Mouse (Mus musculus) lung, embryonic 14.5 days (tissue): Measurements from ENCODE around the gene Sgms1. TPM values are rescaled to one million over a fixed set of nuclear protein-coding genes. Genes with fewer than 3 reads are reported as not detected.

Source experiments
- ATAC-seq: fragments of 200-750 bp; cut with Nextera tagmentation; 2 replicates; pipeline ENCODE4 v1.8.0; 2017; ENCODE audit warnings: mild to moderate bottlenecking, moderate TSS enrichment, moderate library complexity; ENCODE audit not compliant: insufficient read depth
- DNase-seq: peaks from one replicate; pipeline ENCODE4 v3.0.0-alpha.2; 2015
- H3K27ac ChIP-seq: fragments of 300-500 bp; sonication (generic); 2 replicates; pipeline ENCODE4 v1.5.1; 2014; ENCODE audit warnings: low read depth, mild to moderate bottlenecking, moderate library complexity
- H3K27me3 ChIP-seq: fragments of 300-500 bp; sonication (generic); 2 replicates; pipeline ENCODE4 v1.6.1; 2014; ENCODE audit warnings: low read length, control low read depth; ENCODE audit not compliant: insufficient read depth
- H3K36me3 ChIP-seq: fragments of 300-500 bp; sonication (generic); 2 replicates; pipeline ENCODE4 v1.6.1; 2014; ENCODE audit warnings: control low read depth; ENCODE audit not compliant: insufficient read depth
- H3K4me1 ChIP-seq: fragments of 300-500 bp; sonication (generic); 2 replicates; pipeline ENCODE4 v1.6.1; 2014; ENCODE audit warnings: antibody characterized with exemption, control low read depth; ENCODE audit not compliant: insufficient read depth
- H3K4me2 ChIP-seq: fragments of 300-500 bp; sonication (generic); 2 replicates; pipeline ENCODE4 v1.6.1; 2014; ENCODE audit warnings: mild to moderate bottlenecking
- H3K4me3 ChIP-seq: fragments of 300-500 bp; sonication (generic); 2 replicates; pipeline ENCODE4 v1.5.1; 2014; ENCODE audit warnings: low read depth, low read length
- H3K9ac ChIP-seq: fragments of 300-500 bp; sonication (generic); 2 replicates; pipeline ENCODE4 v1.6.1; 2014
- H3K9me3 ChIP-seq: fragments of 300-500 bp; sonication (generic); 2 replicates; pipeline ENCODE4 v1.6.1; 2016; ENCODE audit warnings: low read depth, low read length, control low read depth
- CTCF ChIP-seq: IDR thresholded peaks from 2 replicates; pipeline ENCODE4 v1.5.1; 2016; ENCODE audit warnings: antibody characterized with exemption, low read depth
- WGBS: fragments of 180-500 bp; shearing (Covaris S2); extraction: QIAGEN DNeasy Blood & Tissue Kit; methylation state at CpG from one replicate; pipeline ENCODE4 v1.1.7; 2014; 5-methylcytosine and 5-hydroxymethylcytosine counted together
- polyA plus RNA-seq: library from polyadenylated mRNA; unstranded; fragments of >200 nt; fragmentation: Nextera tagmentation; extraction: Ambion mirVana; gene quantifications from 2 replicates; pipeline ENCODE4 v1.2.1, GENCODE M21; 2014

Gene Sgms1
- polyA plus RNA-seq, 1 experiment from 2014 or later, result 50.2 TPM

DNA sequence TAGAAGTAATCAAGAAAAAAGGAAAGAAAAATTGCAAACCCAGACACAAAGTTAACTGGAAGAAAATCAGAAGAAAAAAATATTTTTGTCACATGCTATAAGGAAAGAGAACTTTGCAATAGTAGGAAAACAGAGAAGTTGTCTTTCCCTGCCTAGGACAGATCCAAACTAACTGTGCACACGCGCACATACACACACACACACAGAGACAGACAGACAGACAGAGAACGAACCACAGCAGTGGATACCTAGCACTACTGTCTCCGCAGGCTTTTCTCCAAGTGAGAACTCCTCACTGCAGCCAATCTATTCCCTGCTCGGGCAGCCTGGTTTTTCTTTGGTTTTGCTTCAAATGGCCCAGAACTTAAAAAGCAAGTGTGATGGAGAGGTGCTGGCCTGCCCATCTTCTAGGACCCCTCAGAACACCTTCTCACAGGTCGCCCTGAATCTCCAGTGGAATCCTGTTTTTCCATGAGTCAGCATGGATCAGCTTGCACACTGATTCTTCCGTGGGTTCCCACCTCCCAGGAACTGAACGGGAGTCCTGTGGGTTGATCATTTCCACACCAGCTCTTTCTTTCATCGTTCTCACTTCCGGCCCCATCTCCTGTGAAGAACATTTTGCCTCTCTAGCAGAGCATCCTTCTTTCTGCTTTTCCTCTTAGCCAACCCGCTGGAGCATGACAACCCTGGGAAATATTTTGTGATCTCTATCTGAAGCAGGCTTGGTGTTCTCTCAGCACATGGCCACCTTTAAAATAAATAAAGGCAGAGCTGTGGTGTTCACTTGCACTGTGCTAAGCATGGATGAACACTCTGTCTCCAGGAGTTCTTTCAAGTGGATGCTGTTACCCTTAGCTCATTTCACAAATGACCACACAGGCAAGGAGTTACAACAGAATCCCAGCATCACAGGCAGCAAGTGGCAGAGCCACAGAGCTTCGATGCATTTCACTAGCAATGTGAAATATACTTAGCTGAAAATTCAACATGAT is 96.4 kb downstream of the Sgms1 start:
- H3K36me3 ChIP-seq, result no peaks in the 10 kb centered on the region
- peak overlapping the region; percentile 8; the same call in 1 of the 2 replicates for H3K4me2 ChIP-seq
- no peak overlapping the region for H3K4me3 ChIP-seq
- no peak for TF ChIP-seq CTCF
- WGBS, result 72% methylated on average over 12 of the region's 12 CpGs
- H3K9ac ChIP-seq, result no peak overlapping the region
- DNase-seq, result no peak
- H3K27me3 ChIP-seq, result no peaks in the 10 kb centered on the region
- no peaks in the 10 kb centered on the region for H3K9me3 ChIP-seq
- H3K4me1 ChIP-seq, result peaks cover 7% of the 10 kb centered on the region
- H3K27ac ChIP-seq, result peak overlapping the region; percentile 68
- ATAC-seq, result no peak

DNA sequence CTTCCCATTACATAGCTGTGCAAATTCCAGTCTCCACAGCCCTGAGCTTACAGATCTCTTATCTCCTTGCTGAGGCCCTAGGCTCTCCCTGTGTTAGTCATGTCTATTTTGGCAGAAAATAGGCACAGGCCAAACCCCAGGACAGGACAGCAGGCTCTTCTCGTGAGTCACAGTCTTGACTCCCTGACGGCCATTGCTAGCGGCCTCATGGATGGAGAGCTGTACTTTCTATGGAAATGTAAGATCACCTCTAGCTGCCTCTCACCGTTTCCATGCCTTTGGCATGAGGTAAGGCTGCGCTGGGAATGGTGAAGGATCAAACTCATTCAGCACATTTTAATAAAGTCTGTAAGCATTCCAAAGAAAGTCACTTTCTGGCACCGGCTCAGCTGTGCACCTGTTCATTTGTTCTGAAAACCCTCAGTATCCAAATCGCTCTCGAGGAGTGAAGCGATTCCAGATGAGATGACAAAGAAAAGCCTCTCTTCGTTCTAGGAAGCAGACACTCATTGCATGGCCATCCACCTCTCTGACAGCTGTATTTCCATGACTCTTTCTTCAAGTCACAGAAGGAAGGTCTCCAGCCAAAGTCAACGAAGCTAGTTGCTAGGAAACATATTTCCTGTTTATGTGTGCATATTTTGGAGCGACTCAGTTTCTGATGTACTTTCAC is 97.3 kb downstream of the Sgms1 start:
- H3K4me2 ChIP-seq, result peak overlapping the region; percentile 8; the same call in 1 of the 2 replicates
- no peak for TF ChIP-seq CTCF
- DNase-seq (peak; percentile 78), ATAC-seq (peak; percentile 75)
- peaks cover 7% of the 10 kb centered on the region for H3K4me1 ChIP-seq
- no peaks in the 10 kb centered on the region for H3K36me3 ChIP-seq
- H3K9ac ChIP-seq, result no peak overlapping the region
- H3K27me3 ChIP-seq, result no peaks in the 10 kb centered on the region
- H3K9me3 ChIP-seq, result no peaks in the 10 kb centered on the region
- H3K27ac ChIP-seq, result peak overlapping the region; percentile 1; the same call in 1 of the 2 replicates
- no peak overlapping the region for H3K4me3 ChIP-seq
- WGBS, result 38% methylated on average over 12 of the region's 12 CpGs

DNA sequence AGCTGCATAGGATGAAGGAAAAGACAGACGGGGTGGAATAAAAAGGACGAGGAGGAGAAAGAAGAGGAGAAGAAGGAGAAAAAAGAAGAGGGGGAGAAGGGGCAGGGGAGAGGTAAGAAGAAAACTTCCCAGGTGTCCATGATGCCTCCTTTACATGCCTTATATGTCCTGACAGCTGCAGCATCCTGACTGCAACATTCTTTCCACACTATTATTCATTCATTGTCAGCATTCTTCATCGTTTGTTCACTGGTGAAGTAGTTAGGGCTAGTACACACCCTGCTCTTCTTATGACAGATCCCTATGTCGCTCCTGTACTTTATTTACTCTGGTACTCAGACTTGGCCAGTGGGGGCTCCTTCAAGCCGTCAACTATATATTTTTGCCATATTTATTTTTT is 98.4 kb downstream of the Sgms1 start:
- Histone ChIP-seq H3K27me3 (no peaks in the 10 kb centered on the region), H3K27ac (no peak overlapping the region), H3K4me1 (peaks cover 7% of the 10 kb centered on the region), H3K9ac (no peak overlapping the region), H3K4me2 (no peak overlapping the region), H3K9me3 (no peaks in the 10 kb centered on the region), H3K4me3 (no peak overlapping the region), H3K36me3 (no peaks in the 10 kb centered on the region)
- ATAC-seq, result no peak
- WGBS, result 66% methylated on average over 5 of the region's 5 CpGs
- no peak for DNase-seq
- TF ChIP-seq CTCF, result no peak

DNA sequence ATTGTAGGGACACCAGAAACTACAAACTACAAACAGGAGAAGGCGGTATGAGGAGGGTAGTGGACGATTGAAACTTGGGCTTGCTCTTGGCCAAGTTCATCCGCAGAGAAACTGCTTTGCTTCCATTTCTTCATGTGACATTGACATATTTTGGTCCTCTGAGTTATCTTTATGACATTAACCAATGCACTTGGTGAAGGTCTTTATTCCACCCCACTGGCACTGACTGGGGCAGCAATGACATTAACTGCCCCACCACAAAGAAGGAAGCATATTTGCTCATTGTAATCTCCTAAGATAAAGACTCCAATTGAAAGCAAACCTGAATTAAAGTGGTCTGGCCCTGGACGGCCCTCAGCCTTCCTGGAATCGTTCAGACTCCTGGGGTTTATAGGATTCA is 100.6 kb downstream of the Sgms1 start:
- 70% methylated on average over 5 of the region's 5 CpGs for WGBS
- no peak for ATAC-seq

DNA sequence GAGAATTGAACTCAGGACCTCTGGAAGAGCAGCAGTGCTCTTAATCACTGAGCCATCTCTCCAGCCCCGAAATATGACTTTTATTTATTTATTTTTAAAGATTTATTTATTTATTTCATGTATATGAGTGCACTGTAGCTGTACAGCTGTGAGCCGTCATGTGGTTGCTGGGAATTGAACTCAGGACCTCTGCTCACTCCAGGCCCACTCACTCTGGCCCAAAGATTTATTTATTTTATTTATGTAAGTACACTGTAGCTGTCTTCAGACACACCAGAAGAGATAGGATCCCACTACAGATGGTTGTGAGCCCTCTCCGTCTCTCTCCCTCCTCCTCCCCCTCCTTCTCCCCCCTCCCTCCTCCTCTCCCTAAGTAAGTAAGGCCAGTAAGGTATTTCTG is 101.7 kb downstream of the Sgms1 start:
- Histone ChIP-seq H3K4me3 (no peak overlapping the region), H3K9ac (no peak overlapping the region), H3K9me3 (no peaks in the 10 kb centered on the region), H3K4me1 (peaks cover 4% of the 10 kb centered on the region), H3K27me3 (no peaks in the 10 kb centered on the region), H3K4me2 (no peak overlapping the region), H3K27ac (no peak overlapping the region), H3K36me3 (no peaks in the 10 kb centered on the region)
- no peak for DNase-seq
- WGBS, result 60% methylated on average over 3 of the region's 3 CpGs
- TF ChIP-seq CTCF, result no peak
- ATAC-seq, result peak; percentile 35; the same call in 1 of the 2 replicates

More for the DNA sequence above, 100.6 kb downstream of the Sgms1 start:
- no peaks in the 10 kb centered on the region for H3K27me3 ChIP-seq
- no peak overlapping the region for H3K4me3 ChIP-seq
- no peaks in the 10 kb centered on the region for H3K9me3 ChIP-seq
- H3K9ac ChIP-seq, result no peak overlapping the region
- no peak for TF ChIP-seq CTCF
- H3K36me3 ChIP-seq, result no peaks in the 10 kb centered on the region
- DNase-seq, result no peak
- peaks cover 7% of the 10 kb centered on the region for H3K4me1 ChIP-seq
- no peak overlapping the region for H3K4me2 ChIP-seq
- H3K27ac ChIP-seq, result no peak overlapping the region

DNA sequence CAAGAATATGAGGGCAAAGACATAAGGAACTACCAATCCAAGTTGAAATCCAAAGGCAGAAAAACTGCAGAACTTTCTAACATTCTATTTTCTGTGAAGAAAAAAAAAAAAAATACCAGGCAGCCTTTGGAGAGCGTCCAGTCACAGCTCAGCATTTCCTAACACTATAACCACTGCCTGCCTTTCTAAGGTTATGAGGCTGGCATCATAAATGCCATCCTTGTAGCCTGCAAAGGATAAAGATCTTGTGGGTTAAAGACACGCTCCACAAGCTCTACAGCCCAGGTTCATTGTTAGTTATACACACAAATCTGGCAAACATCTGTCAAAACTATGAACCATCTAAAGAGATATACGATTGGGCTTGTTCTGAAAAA is 104.1 kb downstream of the Sgms1 start:
- Histone ChIP-seq H3K36me3 (no peaks in the 10 kb centered on the region), H3K9ac (no peak overlapping the region), H3K9me3 (no peaks in the 10 kb centered on the region), H3K4me3 (no peak overlapping the region), H3K27me3 (no peaks in the 10 kb centered on the region), H3K27ac (no peak overlapping the region), H3K4me1 (0 out of 2 replicates have a peak, but pooled peaks cover 3% of the 10 kb centered on the region), H3K4me2 (no peak overlapping the region)
- ATAC-seq (no peak), DNase-seq (no peak)
- WGBS, result 73% methylated on average over 3 of the region's 3 CpGs
- no peak for TF ChIP-seq CTCF
